Mouse (Mus musculus) heart, adult 2 months (tissue): ENCODE data around the gene Plxdc2.

ENCODE experiments used
- CTCF ChIP-seq: fragments of 200-600 bp; IDR thresholded peaks from 2 replicates; pipeline ENCODE4 v1.8.1; 2022; ENCODE audit warnings: antibody characterized with exemption, mild to moderate bottlenecking, moderate library complexity
- EP300 ChIP-seq: fragments of 200-500 bp; IDR thresholded peaks from 2 replicates; pipeline ENCODE4 v1.6.1; 2011; ENCODE audit warnings: low read depth, low read length, control low read depth; ENCODE audit not compliant: insufficient read depth
- POLR2A ChIP-seq: fragments of 200-500 bp; IDR thresholded peaks from 2 replicates; pipeline ENCODE4 v1.6.1; 2011; ENCODE audit warnings: mild to moderate bottlenecking, low read depth, low read length, control low read depth; ENCODE audit not compliant: insufficient read depth

GRCm38 (mm10) chr2:16398896-16399295 is 42.8 kb downstream of the Plxdc2 start:
- TF ChIP-seq CTCF, result no peak
- no peak for TF ChIP-seq POLR2A
- TF ChIP-seq EP300, result no peak
